Mouse (Mus musculus) retina, adult 2 months (tissue): ENCODE results near the gene Atp6v1c2.

ENCODE experiments used
- DNase-seq: peaks from one replicate; pipeline ENCODE4 v3.0.0-alpha.2; 2012; ENCODE audit warnings: low read depth, low spot score

The Atp6v1c2 gene

GRCm38 (mm10) chr12:17333459-17333858 is 4.3 kb upstream of the Atp6v1c2 start:
- no peak for DNase-seq

DNA sequence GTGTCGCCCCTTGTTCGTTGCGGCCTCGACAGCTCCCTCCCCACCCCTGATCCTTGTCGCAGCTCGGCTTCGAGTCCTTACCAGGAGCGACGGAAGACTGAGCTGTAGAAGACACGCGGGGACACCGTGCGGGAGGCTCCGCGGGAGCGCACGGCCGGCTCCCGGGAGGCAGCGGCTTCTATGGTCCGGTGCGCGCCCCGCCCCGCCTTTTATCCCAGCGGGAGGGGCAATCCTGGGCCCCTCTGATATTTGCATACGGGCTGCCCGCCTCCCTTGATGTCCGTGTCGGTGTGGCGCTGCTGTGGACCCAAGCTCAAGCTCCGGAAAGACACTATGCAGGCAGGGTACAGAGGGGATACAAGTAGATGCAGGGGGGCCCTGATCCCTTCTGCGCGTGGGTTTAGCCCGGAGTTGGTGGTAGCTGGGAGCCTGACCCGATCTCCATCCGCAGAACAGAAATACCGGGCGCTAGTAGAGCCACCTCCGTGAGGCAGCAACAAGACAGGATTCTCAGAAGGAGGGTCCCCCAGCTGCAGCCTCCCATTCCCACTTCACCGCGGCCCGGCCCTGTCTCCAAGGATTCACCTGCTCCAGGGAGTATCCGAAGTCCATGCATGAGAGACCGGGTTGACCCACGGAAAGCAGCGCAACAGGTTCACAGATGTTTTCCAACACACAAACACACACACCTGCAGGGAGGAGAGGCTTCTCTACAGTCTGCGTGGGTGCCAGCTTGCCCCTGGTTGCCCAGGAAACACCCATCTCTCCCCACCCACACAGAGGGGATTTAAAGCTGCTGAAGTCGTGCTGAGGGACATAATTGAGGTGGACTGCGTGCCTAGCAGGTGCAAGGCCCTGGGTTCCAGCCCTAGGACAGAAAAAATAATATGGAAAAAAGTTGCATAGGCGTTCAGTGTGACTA is 4.3 kb downstream of the Atp6v1c2 start:
- DNase-seq, result no peak

- DNase-seq, result no peak
These were observed 10.7 kb downstream of the Atp6v1c2 start for GRCm38 (mm10) chr12:17318453-17318852.

GRCm38 (mm10) chr12:17317970-17318369 is 11.2 kb downstream of the Atp6v1c2 start:
- no peak for DNase-seq

DNA sequence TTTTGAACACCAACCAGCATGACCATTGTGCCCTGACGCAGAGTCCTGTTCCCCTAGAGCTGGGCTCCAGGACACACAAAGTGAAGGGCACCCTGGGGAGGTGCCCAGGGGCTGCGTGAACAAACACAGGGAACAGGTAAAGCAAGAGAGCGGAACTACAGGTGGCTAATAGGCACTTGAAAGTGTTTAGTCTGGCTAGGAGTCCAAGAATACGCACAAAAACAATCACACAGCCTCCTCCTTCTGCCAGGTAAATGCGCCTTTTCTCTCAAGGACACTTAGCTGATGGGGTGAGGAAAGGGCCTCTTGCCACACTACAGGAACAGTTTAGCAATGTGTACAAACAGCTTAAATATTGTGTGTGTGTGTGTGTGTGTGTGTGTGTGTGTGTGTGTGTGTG is 13.1 kb downstream of the Atp6v1c2 start:
- no peak for DNase-seq

DNA sequence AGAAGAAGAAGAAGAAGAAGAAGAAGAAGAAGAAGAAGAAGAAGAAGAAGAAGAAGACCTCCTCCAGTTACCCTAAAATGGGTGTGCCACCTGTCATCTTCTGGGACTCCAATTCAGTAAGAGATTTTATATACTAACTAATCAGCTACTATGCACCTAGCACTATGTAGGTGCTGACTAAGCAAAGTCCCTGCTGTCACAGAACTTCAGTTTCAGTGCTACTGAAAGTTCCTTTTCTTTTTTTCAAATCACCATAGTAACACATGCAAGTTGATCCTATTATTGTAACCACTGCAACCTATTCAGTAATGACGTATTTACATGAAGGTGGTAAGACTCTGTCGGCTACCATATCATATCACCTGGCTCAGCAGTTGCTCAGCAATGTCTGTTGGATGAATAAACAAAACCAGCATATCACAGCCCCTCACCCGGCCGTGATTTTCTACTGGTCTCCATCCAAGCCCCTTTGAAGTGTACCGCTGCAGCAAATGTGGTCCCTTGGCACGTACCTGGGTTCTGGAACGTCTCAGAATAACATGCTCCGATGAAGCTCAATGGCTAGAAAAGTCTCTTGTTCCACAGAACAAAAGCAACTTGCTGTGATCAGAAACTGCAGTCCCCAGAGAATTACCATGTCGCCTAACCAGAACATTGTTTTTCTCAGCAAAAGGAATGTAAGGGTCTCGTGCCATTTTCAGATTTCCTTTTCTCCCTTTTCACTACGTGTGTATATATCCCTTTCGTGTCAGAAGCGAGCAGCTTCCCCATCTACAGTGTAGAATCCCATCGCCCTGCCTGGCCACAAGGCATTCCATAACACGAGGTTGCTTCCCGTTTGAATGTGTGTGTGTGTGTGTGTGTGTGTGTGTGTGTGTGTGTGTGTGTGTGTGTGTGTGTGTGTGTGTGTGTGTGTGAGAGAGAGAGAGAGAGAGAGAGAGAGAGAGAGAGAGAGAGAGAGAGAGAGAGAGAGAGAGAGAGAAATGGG is 18.0 kb downstream of the Atp6v1c2 start:
- DNase-seq, result no peak

DNA sequence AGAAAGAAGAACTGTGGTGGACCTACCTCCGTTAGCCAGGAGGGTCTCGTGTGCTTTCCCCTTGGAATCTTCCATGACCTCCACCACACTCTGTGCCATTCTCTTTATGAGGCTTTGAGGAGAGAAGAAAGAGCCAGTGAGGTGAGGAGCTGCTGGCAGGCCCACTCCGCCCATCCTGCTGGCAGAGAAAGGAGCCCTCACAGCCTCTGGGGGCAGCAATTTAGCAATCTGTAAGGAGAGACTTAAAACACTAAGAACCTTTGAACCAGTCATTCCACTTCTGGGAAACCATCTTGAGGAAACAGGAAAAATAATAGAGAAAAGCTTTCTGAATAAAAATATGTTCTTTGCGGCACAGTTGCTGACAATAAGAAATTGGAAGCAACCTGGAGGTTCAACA is 20.9 kb downstream of the Atp6v1c2 start:
- no peak for DNase-seq

DNA sequence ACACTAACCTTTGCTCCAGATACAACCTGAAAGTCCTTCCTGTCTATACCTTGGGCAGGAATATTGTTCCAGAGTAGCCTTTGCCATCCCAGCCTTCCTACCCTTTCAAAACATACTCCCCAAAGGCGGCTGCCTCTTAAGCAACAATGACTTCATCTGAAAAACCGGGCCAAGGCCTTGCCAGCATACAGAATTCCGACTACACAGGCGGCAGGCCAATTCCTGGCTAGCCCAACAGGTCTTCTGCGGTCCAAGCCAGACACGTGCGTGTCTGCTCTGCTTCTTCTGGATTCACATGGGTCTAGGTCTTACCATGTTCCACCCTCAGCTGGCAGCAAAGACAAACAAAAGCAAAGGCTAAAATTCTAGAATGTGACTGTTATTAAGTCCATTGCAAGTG is 23.7 kb downstream of the Atp6v1c2 start:
- DNase-seq, result no peak

DNA sequence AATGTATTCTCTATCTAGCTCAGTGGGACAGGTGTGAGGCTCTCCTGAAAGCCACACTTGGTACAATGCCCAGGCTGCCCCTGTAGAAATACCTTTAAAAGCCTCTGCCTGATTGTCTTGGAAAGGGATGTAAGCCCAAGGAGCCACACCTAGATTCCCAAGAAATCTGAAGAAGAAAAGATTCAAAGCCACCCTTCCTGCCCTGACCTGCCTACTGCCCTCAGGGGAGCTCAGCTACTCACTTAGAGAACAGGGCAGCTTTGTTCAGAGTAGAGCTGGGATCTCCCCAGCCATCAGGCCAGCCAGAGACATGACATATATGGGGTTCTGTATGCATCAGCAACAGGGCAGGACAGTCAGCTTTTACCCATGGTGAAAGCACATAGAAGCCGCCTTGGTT is 29.3 kb downstream of the Atp6v1c2 start:
- DNase-seq, result no peak

DNA sequence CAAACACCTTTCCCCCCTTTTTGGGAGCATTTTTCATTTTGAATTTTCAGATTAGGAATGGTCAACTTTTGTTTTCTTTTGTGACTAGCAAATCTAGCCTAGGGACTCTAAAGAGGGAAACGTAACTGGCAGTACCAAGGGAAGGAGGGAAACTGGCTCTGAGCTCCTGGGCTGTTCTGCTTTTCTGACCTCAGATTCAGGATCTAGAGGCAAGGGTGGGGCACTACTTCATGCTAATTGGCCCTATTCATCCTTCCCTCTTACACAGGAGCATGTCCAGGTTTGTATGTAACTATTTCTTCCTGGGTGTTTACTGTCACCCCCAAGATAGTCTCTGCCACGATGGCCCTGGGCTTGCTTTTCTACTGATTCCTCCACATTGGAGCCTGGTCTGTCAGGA is 32.3 kb downstream of the Atp6v1c2 start:
- no peak for DNase-seq

- no peak for DNase-seq
These were observed 38.6 kb downstream of the Atp6v1c2 start for GRCm38 (mm10) chr12:17290569-17290968.

GRCm38 (mm10) chr12:17289913-17290312 is 39.2 kb downstream of the Atp6v1c2 start:
- DNase-seq, result no peak

GRCm38 (mm10) chr12:17289060-17289459 is 40.1 kb downstream of the Atp6v1c2 start:
- no peak for DNase-seq

- DNase-seq, result no peak
These were observed 40.7 kb downstream of the Atp6v1c2 start for GRCm38 (mm10) chr12:17288496-17288895.

- DNase-seq, result no peak
These were observed 55.3 kb downstream of the Atp6v1c2 start for GRCm38 (mm10) chr12:17273841-17274240.

GRCm38 (mm10) chr12:17271272-17271671 is 57.9 kb downstream of the Atp6v1c2 start:
- no peak for DNase-seq

DNA sequence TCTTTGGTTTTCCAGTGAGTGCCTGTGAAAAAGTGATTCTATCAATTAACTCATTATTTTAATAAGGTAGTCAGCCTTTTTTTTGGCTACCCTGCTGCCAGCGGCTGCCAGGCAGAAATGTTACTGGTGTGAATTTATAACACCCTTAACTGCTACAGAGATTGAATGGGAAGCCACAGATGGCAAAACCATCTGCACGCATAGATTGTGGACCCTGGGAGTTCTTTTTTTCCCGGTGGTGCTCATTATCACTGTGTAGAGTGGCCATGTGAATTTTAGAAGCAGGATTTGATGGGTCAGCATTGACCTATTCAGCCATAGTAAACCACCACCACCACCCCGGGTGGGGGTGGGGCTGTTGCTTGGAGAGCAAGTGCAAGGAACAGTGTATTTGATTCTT is 61.8 kb downstream of the Atp6v1c2 start:
- DNase-seq, result no peak

GRCm38 (mm10) chr12:17266673-17266990 is 62.5 kb downstream of the Atp6v1c2 start:
- DNase-seq, result no peak

GRCm38 (mm10) chr12:17265971-17266672 is 63.0 kb downstream of the Atp6v1c2 start, which contains the start of gene Pdia6:
TSS of gene Pdia6 (plus strand) at chr12:17266545.
- peak; percentile 88 for DNase-seq

DNA sequence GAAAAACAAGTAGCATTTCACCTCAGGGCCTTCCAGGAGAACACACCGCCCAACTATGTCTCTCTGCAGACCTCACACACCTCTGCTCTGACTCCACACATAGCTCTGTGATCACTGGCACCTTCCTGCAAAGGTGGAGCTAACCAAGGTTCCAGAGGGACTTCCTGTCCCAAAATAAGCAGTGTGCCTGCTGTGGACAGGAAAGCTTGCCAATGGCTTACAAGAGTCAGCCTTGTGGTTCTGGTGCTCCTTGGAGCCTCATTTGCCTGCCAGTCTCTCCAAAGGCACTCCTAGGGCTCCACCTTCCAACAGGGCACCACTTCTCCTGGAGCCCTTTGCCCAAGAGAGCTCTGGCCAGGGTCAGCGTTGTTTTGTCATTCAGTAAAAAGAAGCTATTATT is 64.3 kb downstream of the Atp6v1c2 start:
- no peak for DNase-seq

DNA sequence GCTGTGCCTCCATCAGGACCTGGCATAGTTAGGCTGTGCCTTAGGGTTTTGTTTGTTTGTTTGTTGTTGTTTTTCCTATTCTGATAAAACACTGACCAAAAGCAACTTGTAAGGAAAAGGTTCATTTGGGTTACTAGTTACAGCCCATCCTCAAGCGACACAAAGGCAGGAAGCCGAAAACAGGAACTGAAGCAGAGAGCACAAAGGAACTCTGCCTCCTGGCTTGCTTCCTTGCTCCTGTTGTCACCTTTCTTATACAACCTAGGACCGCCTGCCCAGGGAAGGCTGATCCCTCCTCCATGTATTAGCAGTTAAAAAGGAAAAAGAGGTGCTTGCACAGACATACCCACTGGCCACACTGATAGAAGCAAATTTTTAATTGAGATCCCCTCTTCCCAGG is 65.3 kb downstream of the Atp6v1c2 start:
- DNase-seq, result no peak

DNA sequence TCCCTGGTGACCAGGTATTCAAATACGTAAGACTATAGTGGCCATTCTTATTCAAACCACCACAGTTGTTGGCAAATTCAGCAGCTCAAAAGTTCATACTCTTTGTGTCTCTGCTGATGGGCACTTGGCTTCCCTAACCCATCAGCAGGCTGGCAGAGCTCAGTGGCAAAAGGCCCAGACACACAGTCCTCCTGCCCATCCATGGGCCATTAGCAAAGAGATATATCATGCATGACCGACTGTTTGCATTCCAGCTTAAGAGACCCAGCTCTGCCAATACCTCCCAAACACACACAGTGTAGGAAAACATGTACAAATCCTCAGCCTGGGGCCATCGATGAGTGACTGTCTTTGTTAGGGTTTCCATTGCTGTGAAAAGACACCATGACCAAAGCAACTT is 68.2 kb downstream of the Atp6v1c2 start:
- no peak for DNase-seq
